Mouse (Mus musculus) thymus, adult 2 months (tissue): Measurements from ENCODE around the gene Mad1l1. TPM values are rescaled to one million over a fixed set of nuclear protein-coding genes. Genes with fewer than 3 reads are reported as not detected.
"Not testable (repeated sequence)": the region's sequence is repeated elsewhere in the genome, so short reads cannot be mapped to it uniquely, and the experiment has no call there.

Experiments used
- DNase-seq: peaks from one replicate; pipeline ENCODE4 v3.0.0; 2021
- H3K27ac ChIP-seq: fragments of 200-500 bp; 2 replicates; pipeline ENCODE4 v1.5.1; 2012; ENCODE audit warnings: low read length, control low read depth; ENCODE audit not compliant: control insufficient read depth, insufficient read depth
- H3K27me3 ChIP-seq: fragments of 200-500 bp; 2 replicates; pipeline ENCODE4 v1.6.1; 2012; ENCODE audit warnings: mild to moderate bottlenecking, low read length, moderate library complexity, mixed read lengths; ENCODE audit not compliant: control insufficient read depth, insufficient read depth
- H3K36me3 ChIP-seq: fragments of 200-500 bp; 2 replicates; pipeline ENCODE4 v1.6.1; 2012; ENCODE audit warnings: mild to moderate bottlenecking, low read length, moderate library complexity; ENCODE audit not compliant: control insufficient read depth, insufficient read depth
- H3K4me1 ChIP-seq: fragments of 200-500 bp; replicated peaks from 2 replicates; pipeline ENCODE4 v1.6.1; 2012; ENCODE audit warnings: low read length; ENCODE audit not compliant: control insufficient read depth, insufficient read depth
- H3K4me3 ChIP-seq: fragments of 200-500 bp; 2 replicates; pipeline ENCODE4 v1.5.1; 2012; ENCODE audit warnings: mild to moderate bottlenecking, low read length, control low read depth, moderate library complexity; ENCODE audit not compliant: control insufficient read depth, insufficient read depth
- CTCF ChIP-seq: fragments of 200-500 bp; IDR thresholded peaks from 2 replicates; pipeline ENCODE4 v1.5.1; 2012; ENCODE audit warnings: mild to moderate bottlenecking, control low read depth, low read length, moderate library complexity, borderline replicate concordance; ENCODE audit not compliant: control insufficient read depth, poor library complexity, insufficient read depth; ENCODE audit errors: extremely low read depth
- POLR2A ChIP-seq: fragments of 200-500 bp; IDR thresholded peaks from 2 replicates; pipeline ENCODE4 v1.6.1; 2012; ENCODE audit warnings: mild to moderate bottlenecking, low read length, control low read depth, moderate library complexity; ENCODE audit not compliant: control insufficient read depth, poor library complexity, insufficient read depth; ENCODE audit errors: extremely low read depth
- WGBS: fragments of 180-500 bp; shearing (Covaris S2); methylation state at CpG from one replicate; pipeline ENCODE4 v1.1.7; 2018; 5-methylcytosine and 5-hydroxymethylcytosine counted together
- polyA plus RNA-seq: library from polyadenylated mRNA; depleted of rRNA; stranded (reverse); fragments of >200 nt; gene quantifications from 2 replicates; pipeline ENCODE4 v1.2.3, GENCODE M21; 2012

Gene Mad1l1
- polyA plus RNA-seq, 1 experiment: 252 TPM

DNA sequence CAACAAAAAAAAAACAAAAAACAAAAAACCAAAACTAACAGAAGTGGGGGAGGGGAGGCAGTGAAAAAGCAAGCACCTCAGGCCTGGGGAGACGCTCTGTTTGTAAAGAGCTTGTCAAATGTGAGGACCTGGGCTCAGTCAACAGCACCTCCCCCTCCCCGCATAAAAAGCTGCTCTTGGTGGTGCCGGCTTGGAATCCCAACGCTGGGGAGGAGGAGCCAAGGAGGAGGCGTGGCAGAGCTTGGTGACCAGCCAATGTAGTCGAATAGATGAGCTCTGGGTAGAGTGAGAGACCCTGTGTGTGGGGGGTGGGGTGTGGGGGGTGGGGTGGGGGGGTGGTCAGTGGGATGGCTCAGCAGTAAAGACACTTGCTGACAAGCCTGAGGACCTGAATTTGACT lies 322.4 kb downstream of the Mad1l1 start:
- Histone ChIP-seq H3K4me1 (no peaks in the 10 kb centered on the region), H3K27ac (no peak overlapping the region), H3K36me3 (no peaks in the 10 kb centered on the region), H3K4me3 (no peak overlapping the region), H3K27me3 (no peaks in the 10 kb centered on the region)
- TF ChIP-seq CTCF (no peak), POLR2A (no peak)
- WGBS: 64% methylated on average over 6 of the region's 6 CpGs
- no peak for DNase-seq

DNA sequence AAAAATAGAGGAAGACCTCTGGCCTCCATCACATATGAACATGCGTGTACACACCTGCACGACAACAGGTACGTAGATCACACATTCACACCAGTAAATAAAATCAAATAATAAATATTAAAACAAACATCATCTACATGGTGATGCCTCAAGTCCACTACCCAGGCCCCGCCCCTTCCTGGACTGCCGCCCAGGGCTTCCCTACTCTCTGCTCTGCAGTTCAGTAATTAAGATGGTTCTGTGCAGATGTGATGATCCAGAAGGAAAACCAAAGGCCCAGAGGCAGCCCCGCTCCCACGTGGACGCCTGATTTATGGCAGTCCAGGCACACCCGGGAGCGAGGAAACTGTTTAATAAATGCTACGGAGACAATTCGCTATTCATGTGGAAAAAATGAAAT lies 323.0 kb downstream of the Mad1l1 start:
- H3K27me3 ChIP-seq, H3K4me3 ChIP-seq, H3K4me1 ChIP-seq, H3K27ac ChIP-seq, DNase-seq, H3K36me3 ChIP-seq: not testable (repeated sequence)
- 90% methylated on average over 12 of the region's 12 CpGs for WGBS

DNA sequence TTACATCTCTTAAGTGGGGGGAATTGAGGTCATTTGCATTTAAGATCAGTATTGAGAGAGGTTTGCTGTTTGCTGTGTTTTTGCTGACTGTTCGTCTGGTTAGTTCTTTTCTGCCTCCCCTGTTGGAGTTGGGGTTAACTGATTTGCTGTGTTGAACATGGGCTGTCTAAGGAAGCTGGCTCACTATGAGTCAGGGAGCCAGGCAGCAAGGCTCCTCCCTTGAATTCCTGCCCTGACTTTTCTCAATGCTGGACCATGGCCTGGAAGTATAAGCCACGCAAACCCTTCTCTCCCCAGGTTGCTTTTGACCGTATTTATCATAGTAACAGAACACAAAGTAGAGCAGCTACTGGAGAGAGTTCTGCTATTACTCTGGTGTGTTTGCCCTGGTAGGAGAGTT lies 329.8 kb downstream of the Mad1l1 start:
- no peaks in the 10 kb centered on the region for H3K4me1 ChIP-seq
- no peak for TF ChIP-seq POLR2A
- no peak for TF ChIP-seq CTCF
- H3K27me3 ChIP-seq: no peaks in the 10 kb centered on the region
- H3K4me3 ChIP-seq: no peak overlapping the region
- no peaks in the 10 kb centered on the region for H3K36me3 ChIP-seq
- WGBS: 93% methylated on average over 3 of the region's 3 CpGs
- H3K27ac ChIP-seq: no peak overlapping the region
- DNase-seq: no peak

DNA sequence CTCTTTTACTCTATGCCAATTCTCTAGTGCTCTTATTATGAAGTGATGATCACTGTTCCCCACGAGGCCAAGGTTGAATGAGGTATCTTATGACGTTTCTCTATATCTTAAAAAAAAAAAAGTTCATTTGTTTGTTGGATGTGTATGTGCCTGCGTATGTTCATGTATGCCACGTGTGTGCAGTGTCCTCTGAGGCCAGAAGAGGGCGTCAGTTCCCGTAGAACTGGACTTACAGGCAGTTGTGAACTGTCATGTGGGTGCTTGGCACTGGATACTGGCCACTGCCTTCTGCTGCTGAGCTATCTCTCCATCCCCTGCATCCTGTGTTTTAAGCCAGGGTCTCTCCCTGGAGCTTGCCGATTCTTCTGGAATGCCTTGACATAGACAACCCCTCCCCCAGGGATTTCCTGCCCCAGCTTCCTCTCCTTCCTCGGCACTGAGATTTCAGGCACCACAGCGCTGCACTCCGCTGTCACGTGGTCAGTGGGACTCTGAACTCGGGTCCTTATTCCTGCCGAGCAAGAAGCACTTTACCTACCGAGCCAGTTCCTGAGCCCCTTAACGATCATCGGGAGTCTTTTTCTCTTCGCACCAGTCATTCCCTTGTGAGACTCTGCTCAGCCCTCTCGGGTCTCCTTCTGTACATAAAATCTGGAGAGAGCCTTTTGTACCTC lies 336.1 kb downstream of the Mad1l1 start:
- no peak overlapping the region for H3K4me3 ChIP-seq
- WGBS: 37% methylated on average over 18 of the region's 18 CpGs
- TF ChIP-seq POLR2A: no peak

DNA sequence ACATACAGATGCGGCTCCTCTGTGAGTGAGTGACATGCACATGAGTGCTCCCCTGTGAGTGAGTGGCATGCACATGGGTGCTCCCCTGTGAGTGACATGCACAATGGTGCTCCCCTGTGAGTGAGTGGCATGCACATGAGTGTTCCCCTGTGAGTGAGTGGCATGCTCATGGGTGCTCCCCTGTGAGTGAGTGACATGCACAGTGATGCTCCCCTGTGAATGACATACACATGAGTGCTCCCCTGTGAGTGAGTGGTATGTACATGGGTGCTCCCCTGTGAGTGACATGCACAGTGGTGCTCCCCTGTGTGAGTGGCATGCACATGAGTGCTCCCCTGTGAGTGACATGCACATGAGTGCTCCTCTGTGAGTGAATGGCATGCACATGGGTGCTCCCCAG lies 339.4 kb downstream of the Mad1l1 start:
- H3K36me3 ChIP-seq: no peaks in the 10 kb centered on the region
- H3K27me3 ChIP-seq: no peaks in the 10 kb centered on the region; the same call in 1 of the 2 replicates
- DNase-seq: no peak
- no peak overlapping the region for H3K4me3 ChIP-seq
- TF ChIP-seq CTCF (no peak), POLR2A (no peak)
- 95% methylated on average over 1 of the region's 1 CpGs for WGBS
- H3K4me1 ChIP-seq: no peaks in the 10 kb centered on the region
- H3K27ac ChIP-seq: no peak overlapping the region

More for the DNA sequence above, 336.1 kb downstream of the Mad1l1 start:
- H3K27ac ChIP-seq: no peak overlapping the region
- no peaks in the 10 kb centered on the region for H3K36me3 ChIP-seq
- no peaks in the 10 kb centered on the region for H3K4me1 ChIP-seq
- no peak for DNase-seq
- H3K27me3 ChIP-seq: no peaks in the 10 kb centered on the region; the same call in 1 of the 2 replicates

GRCm38 (mm10) chr5:139979371-139979770 lies 342.0 kb downstream of the Mad1l1 start:
- 81% methylated on average over 9 of the region's 9 CpGs for WGBS

GRCm38 (mm10) chr5:139978525-139979276 lies 342.7 kb downstream of the Mad1l1 start:
- no peak overlapping the region for H3K4me3 ChIP-seq
- no peak for DNase-seq
- 12% methylated on average over 13 of the region's 13 CpGs for WGBS
- no peaks in the 10 kb centered on the region for H3K4me1 ChIP-seq
- H3K27me3 ChIP-seq: no peaks in the 10 kb centered on the region
- TF ChIP-seq POLR2A (no peak), CTCF (no peak)
- no peaks in the 10 kb centered on the region for H3K36me3 ChIP-seq
- no peak overlapping the region for H3K27ac ChIP-seq

More at GRCm38 (mm10) chr5:139979371-139979770, 342.0 kb downstream of the Mad1l1 start:
- H3K27ac ChIP-seq: no peak overlapping the region
- H3K4me1 ChIP-seq: no peaks in the 10 kb centered on the region
- no peak for TF ChIP-seq CTCF
- no peaks in the 10 kb centered on the region; the same call in 1 of the 2 replicates for H3K27me3 ChIP-seq
- no peak for DNase-seq
- H3K4me3 ChIP-seq: no peak overlapping the region
- no peaks in the 10 kb centered on the region for H3K36me3 ChIP-seq
